Mouse (Mus musculus) thymus, adult 2 months (tissue): ENCODE measurements around the gene Pabpc4.

ENCODE experiments used
- CTCF ChIP-seq: fragments of 200-500 bp; IDR thresholded peaks from 2 replicates; pipeline ENCODE4 v1.5.1; 2012; ENCODE audit warnings: mild to moderate bottlenecking, control low read depth, low read length, moderate library complexity, borderline replicate concordance; ENCODE audit not compliant: control insufficient read depth, poor library complexity, insufficient read depth; ENCODE audit errors: extremely low read depth
- POLR2A ChIP-seq: fragments of 200-500 bp; IDR thresholded peaks from 2 replicates; pipeline ENCODE4 v1.6.1; 2012; ENCODE audit warnings: mild to moderate bottlenecking, low read length, control low read depth, moderate library complexity; ENCODE audit not compliant: control insufficient read depth, poor library complexity, insufficient read depth; ENCODE audit errors: extremely low read depth

GRCm38 (mm10) chr4:123314497-123314896, 52.3 kb downstream of the Pabpc4 start:
- no peak for TF ChIP-seq CTCF
- TF ChIP-seq POLR2A = no peak
